Mouse (Mus musculus): ENCODE results near the gene Hist2h3b.
"Not testable (repeated sequence)": the region's sequence is repeated elsewhere in the genome, so short reads cannot be mapped to it uniquely, and the experiment has no call there.

Gene Hist2h3b

DNA sequence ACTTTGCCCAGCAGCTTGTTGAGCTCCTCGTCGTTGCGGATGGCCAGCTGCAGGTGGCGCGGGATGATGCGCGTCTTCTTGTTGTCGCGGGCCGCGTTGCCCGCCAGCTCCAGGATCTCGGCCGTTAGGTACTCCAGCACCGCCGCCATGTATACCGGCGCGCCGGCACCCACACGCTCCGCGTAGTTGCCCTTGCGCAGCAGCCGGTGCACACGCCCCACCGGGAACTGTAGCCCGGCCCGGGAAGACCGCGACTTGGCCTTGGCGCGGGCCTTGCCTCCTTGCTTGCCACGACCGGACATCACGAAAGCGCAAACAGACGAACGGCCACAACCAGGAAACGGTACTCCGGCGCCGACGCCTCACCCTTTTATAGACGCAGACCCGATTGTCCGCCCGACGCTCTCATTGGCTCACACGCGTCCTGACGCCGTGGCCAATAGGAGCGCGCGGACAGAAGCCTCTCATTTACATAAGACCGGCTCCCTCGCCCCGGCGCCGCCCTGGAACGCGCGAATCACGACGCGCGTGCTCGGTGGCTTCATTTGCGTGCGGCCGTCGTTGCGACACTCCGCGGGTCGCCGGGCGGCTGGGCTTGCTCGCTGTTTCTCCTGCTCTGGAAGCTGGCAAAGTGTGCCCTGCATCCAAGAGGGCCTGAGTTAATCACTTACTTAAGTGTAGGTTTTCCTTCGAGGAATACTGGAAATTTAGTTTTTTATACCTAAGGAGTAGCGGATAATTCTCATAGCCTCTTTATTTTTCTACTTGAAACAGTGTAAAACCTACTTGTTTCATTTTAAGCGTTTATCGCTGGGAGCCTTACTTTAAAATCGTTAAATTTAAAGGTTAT lies 28.3 kb upstream of the Hist2h3b start, which contains the start of gene Hist2h2aa2:
Gene Hist2h2aa2, minus strand, starts transcription at position 328 of the 850 bp plus-strand sequence.
- peak; percentile 96 for DNase-seq

DNA sequence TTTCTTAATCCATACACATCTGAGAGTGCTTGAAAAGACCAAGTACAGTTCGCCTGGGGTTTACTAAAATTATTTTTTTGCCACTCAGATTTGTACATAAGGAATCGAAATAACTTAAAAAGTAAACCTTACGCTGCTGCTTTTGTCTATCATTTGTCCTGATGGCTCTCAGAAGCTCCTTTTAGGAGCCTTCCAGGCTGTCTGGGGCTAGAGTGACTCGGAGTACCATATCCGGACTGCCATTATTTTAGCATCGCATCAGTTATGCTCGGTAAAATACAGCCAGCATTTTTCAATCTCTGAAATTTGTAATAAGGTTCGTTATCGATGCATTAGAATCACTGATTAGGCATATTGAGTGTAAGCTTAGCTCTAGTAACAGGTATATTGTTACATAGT lies 27.7 kb upstream of the Hist2h3b start:
- no peak for DNase-seq

- DNase-seq = no peak
Measured at GRCm38 (mm10) chr3:96243921-96244572, 24.4 kb upstream of the Hist2h3b start.

DNA sequence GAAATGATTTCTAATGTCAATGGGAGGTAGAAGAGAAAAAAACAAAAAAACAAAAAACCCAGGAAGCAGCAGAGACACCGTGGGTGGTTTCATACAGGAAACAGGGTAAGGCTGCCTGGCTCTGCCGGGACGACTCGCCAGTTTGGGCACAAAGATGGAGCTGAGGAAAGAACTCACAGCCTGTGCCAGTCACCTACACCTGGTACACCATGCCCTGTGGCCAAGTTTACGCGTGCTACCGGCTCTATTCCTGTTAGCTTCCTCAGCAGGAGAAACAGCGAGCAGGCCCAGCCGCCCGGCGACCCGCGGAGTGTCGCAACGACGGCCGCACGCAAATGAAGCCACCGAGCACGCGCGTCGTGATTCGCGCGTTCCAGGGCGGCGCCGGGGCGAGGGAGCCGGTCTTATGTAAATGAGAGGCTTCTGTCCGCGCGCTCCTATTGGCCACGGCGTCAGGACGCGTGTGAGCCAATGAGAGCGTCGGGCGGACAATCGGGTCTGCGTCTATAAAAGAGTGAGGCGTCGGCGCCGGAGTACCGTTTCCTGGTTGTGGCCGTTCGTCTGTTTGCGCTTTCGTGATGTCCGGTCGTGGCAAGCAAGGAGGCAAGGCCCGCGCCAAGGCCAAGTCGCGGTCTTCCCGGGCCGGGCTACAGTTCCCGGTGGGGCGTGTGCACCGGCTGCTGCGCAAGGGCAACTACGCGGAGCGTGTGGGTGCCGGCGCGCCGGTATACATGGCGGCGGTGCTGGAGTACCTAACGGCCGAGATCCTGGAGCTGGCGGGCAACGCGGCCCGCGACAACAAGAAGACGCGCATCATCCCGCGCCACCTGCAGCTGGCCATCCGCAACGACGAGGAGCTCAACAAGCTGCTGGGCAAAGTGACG lies 23.2 kb upstream of the Hist2h3b start, which contains the start of gene Hist2h2aa1:
Gene Hist2h2aa1, plus strand, starts transcription at position 495 of the 884 bp plus-strand sequence.
- peak; percentile 86 for DNase-seq

GRCm38 (mm10) chr3:96246018-96246417 lies 22.4 kb upstream of the Hist2h3b start:
- DNase-seq = not testable (repeated sequence)

DNA sequence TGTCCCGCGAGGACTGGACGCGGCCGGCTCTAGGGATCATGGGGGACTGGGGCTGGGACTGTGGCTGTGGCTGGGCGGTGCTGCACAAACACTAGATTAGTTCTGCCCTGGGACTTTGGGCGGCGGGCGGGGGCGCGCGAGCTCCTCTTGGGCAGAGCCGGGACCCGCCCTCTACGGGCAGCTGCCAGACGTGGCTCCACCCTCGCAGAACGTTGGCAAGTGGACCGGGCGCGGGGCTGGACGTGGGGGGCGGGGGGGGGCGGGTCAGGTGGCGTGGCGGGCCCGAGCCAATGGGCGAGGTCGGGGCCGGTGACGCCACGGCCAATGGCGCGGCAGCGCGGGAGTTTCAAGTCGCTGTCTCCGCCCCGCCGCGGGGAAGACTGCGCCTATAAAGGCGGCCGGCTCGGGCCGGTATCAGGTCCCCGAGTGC lies 22.0 kb upstream of the Hist2h3b start, which contains the start of gene Hist2h3c1:
Gene Hist2h3c1, plus strand, starts transcription at position 259 of the 430 bp plus-strand sequence.
- DNase-seq = not testable (repeated sequence)

DNA sequence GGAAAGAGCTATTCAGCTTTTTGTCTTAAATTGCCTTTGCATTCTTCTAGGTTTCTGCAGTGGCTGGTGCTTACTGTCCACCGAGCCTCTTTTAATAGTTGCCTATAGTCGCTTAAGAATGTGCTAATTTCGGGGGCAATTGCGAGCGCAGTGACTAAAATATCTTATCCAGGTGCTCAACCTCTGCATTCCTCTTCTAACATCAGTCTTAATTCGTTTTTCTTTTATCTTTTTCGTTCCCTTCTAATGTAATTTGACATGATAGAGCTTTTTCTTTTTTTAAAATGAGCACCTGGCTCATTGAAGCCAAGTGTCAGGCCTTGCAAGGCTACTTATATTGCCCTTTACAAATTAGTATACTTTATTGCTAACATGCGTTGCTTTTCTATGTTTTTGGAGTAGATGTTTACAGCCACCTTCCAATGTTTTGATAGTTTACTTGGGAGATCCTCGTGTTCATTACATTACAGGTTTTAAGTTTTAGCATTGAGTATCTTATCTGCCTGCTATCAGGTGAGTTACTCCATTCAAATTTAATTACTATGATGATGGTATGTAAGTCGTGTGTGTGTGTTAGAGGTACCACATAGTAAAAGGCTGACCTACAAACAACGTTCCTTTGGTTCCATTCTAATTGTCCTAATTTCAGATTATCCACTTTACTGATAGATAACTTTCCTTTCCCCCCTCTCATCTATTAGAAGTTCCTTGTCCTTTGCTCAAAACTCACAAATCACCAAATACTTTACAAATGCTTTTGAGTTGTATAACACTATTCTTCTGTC lies 20.9 kb upstream of the Hist2h3b start:
- no peak for DNase-seq

GRCm38 (mm10) chr3:96248141-96249033 lies 20.1 kb upstream of the Hist2h3b start:
- DNase-seq = no peak

- DNase-seq = no peak
Measured at GRCm38 (mm10) chr3:96249034-96249345, 19.5 kb upstream of the Hist2h3b start.

GRCm38 (mm10) chr3:96250890-96251289 lies 17.6 kb upstream of the Hist2h3b start:
- no peak for DNase-seq

DNA sequence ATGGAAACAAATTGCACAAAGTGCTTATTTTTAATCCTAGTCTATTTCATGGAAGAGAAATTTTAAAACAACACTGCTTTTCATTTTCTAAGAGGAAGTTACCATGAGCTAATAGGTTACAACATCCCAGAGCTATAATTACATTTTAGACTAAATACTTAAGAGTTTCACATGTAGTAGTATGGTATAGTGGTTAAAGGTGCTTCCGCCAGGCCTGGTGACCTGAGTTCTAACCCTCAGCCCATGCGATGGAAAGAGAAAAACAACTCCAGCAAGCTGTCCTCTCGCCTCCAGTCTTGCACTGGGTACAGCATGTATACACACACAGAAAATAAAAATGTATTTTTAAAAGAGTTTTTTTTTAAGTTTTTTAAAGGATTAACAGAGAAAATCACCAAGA lies 16.7 kb upstream of the Hist2h3b start:
- DNase-seq = no peak

DNA sequence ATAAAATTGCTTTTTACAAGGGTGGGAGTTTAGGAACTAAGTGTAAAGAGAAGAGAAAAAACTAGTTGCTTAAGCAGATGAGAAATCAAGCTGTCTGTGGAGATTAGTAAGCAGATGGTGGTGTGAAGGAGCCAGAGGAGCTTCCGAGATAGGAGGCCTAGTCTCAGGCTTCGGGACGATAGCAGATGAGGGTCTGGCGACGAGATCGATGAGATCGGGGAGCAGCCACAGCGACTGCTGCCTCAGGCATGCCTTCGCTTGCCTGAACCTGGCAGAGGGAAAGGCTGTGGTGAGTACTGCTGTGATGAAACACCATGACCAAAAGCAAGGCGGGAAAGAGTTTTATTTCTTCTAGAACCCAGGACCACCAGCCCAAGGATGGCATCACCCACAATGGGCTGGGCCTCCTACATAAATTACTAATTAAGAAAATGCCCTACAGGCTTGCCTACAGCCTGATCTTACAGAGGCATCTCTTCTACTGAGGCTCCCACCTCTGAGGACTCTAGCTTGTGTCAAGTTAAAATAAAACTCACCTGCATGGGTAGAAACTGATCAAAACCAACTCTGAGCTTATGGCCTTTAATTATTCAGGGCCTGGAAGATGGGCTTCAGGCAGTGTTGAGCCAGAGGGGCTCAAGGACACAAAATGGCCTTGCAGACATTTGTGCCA lies 13.6 kb upstream of the Hist2h3b start:
- DNase-seq = no peak

GRCm38 (mm10) chr3:96255926-96256593 lies 12.4 kb upstream of the Hist2h3b start:
- DNase-seq = no peak

DNA sequence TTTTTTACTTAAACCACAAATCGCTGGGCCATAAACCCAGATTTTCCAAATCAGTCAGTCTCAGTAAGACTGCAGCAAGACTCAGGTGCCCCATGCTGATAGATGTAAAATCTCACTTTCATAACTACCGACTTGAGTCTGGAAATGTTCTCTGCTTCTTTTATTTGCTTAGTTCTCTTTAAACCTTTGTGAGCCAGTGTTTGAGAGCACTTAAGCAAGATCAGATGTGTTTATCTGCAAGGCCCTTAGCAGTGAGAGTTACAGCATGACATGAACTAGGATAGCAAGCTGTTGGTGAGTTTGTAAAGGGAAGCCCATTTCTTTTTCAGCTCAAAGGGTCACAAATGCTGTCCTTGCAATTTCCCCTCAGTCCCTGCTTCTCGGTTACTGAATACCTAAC lies 11.3 kb upstream of the Hist2h3b start:
- DNase-seq = no peak

DNA sequence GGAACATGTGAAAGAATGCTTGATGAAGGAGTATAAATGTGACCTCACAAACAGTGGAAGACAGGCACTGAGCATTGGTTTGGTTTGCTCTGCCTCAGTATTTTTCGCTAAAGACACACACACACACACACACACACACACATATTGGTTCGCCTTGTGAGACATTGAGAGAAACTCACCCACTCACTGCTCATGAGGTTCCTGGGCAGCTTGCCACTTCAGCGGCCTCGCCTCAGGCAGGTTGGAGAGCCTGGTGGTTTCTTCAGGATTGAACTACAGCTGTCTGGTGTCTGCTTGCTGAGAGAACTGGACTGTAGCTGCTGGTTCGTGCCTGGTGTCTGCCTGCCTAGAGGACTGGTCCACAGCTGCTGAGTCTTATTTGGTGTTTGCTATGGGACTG lies 8.2 kb upstream of the Hist2h3b start:
- no peak for DNase-seq

- no peak for DNase-seq
Measured at GRCm38 (mm10) chr3:96261623-96262022, 6.8 kb upstream of the Hist2h3b start.

DNA sequence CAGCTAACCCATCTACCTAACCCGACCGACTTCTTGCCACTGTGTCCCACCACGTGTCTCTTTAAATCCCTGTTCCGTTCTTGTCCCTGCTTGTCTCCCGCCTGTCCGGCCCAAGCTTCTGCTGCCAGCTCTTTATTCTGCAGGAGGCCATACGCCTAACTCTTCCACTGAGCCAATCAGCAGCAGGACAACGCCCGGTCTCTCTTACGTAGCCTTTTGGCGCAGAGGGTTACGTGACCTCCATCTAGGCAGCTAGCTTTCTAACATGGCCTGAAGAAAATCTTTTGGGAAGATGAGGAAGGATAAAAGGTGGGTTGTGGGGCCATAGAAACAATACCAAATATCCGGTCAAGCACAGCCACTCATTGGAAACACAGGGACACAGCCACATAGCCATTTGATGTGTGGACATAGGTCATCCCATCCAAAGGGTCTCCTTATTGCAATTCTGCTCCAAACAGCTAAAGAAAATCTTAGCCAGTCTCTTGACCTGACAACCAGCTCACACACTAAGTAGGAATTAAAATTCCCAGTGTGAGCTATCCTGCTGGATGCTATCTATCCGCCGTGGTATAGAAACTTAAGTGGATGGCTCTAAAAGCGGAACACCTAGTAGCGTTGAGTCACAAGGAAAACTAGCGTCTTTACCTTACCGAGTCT lies 6.1 kb upstream of the Hist2h3b start:
- DNase-seq = peak; percentile 90

DNA sequence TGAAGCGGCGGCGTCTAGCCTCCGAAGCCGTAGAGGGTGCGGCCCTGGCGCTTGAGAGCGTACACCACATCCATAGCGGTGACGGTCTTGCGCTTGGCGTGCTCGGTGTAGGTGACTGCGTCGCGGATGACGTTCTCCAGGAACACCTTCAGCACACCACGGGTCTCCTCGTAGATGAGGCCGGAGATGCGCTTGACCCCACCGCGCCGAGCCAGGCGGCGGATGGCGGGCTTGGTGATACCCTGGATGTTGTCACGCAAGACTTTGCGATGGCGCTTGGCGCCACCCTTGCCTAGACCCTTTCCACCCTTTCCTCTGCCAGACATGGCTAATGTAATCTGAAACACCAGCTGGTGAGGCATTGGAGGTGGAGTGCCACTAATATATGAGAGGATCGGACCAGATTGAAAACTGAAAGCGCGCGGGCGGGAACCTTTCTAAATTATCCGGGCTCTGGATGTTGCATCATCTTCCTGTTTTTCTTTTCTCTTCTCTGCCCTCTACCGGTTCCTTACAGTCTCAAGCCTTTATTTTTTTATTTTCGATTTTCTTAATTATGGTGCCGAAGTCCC lies 5.4 kb upstream of the Hist2h3b start, which contains the start of gene Hist2h4:
Gene Hist2h4, minus strand, starts transcription at position 333 of the 572 bp plus-strand sequence.
- peak; percentile 97 for DNase-seq

Data from right cerebral cortex, adult 18-20 months (tissue).